In the genomic region with DNA sequence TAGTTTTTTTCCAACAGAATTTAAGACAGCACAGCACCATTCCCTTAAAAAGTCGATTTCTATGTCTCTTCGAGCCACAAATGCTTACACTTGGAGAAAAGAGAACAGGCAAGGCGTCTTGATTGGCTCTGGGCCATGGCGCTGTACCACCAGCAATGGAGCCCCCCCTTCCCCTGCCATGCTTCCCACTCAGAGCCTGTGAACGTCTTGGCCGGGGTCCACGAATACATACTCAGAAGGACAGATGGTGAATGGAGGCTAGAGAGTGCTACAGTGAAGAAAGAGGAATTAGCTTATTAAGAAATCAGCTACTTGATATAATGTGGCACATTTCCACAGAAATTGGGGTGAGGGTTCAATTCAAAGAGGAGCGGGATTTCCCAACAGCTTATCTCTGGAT, we compare ENCODE assay signal across 11 mouse cellular contexts. TPM values are rescaled to one million over a fixed set of nuclear protein-coding genes. Genes with fewer than 3 reads are reported as not detected.
DNase-seq lines count a peak whose midpoint lies in the region; ATAC-seq and TF ChIP-seq lines count a peak whose summit lies in the region.
"Had no signal": no experiment of that assay in that cellular context is flagged by ENCODE, and none has a peak within 500 bp of the region (broad histone marks: within the 10 kb centered on the region; RNA-seq: fewer than 3 reads in every experiment).

No protein-coding gene starts in this region.

- H3K36me3 ChIP-seq in midbrain, embryonic 14.5 days (ENCODE audit: control insufficient read depth, insufficient read depth, low read length) = no peaks in the 10 kb centered on the region
- H3K36me3 ChIP-seq in midbrain, embryonic 11.5 days (ENCODE audit: control insufficient read depth, insufficient read depth, low read length) = no peaks in the 10 kb centered on the region
- H3K36me3 ChIP-seq in forebrain, embryonic 15.5 days = no peaks in the 10 kb centered on the region
- H3K36me3 ChIP-seq: heart, embryonic 13.5 days had no signal

- H3K4me1 ChIP-seq in midbrain, embryonic 14.5 days (ENCODE audit: control insufficient read depth, insufficient read depth, low read length) = peaks cover 12% of the 10 kb centered on the region
- H3K4me1 ChIP-seq in midbrain, embryonic 11.5 days (ENCODE audit: control insufficient read depth, insufficient read depth, low read length) = peaks cover 11% of the 10 kb centered on the region
- peaks cover 49% of the 10 kb centered on the region for H3K4me1 ChIP-seq in forebrain, embryonic 15.5 days

- DNase-seq in midbrain, embryonic 14.5 days = peak; percentile 82
- no peak for DNase-seq in midbrain, embryonic 11.5 days (ENCODE audit: low spot score, missing footprints)
- DNase-seq in left cerebral cortex, adult 2 months (ENCODE audit: extremely low spot score in 1 of 2, low spot score in 2 of 2) = peak; percentile 70 to 75
- peak; percentile 83 to 86 for DNase-seq in right cerebral cortex, adult 2 months (ENCODE audit: low spot score in 2 of 2)
- DNase-seq in yolk sac, embryonic 10.5 days (ENCODE audit: low spot score) = no peak
- DNase-seq in spleen, postnatal 14 days (ENCODE audit: low spot score in 2 of 2) = no peak

- H3K9me3 ChIP-seq in midbrain, embryonic 14.5 days (ENCODE audit: control insufficient read depth, low read length) = no peaks in the 10 kb centered on the region
- no peaks in the 10 kb centered on the region for H3K9me3 ChIP-seq in midbrain, embryonic 11.5 days (ENCODE audit: control insufficient read depth, low read length)
- no peaks in the 10 kb centered on the region for H3K9me3 ChIP-seq in forebrain, embryonic 15.5 days
- H3K9me3 ChIP-seq: heart, embryonic 13.5 days had no signal

- H3K4me2 ChIP-seq in midbrain, embryonic 14.5 days (ENCODE audit: low read length) = no peak overlapping the region
- H3K4me2 ChIP-seq in midbrain, embryonic 11.5 days = no peak overlapping the region
- peak overlapping the region; percentile 4; the same call in 1 of the 2 replicates for H3K4me2 ChIP-seq in forebrain, embryonic 15.5 days (replicated peaks)
- H3K4me2 ChIP-seq: heart, embryonic 13.5 days had no signal

- TF ChIP-seq CTCF in left cerebral cortex, adult 2 months (IDR thresholded peaks at IDR 0.05) = no peak

- intact Hi-C loops in left cerebral cortex, adult 2 months (cut with DNase I) = loop anchor here (1.0 to 10.0 kb wide), 2 partner anchors 36 to 280 kb away; no protein-coding TSS in a partner anchor

- WGBS in midbrain, embryonic 14.5 days = 60% methylated on average over 8 of the region's 8 CpGs
- WGBS in midbrain, embryonic 11.5 days = 84% methylated on average over 8 of the region's 8 CpGs
- 22% methylated on average over 8 of the region's 8 CpGs for WGBS in forebrain, embryonic 15.5 days

- 0 out of 2 replicates have a peak overlapping the region, but pooled peaks have one; percentile 16 for H3K27ac ChIP-seq in midbrain, embryonic 14.5 days (replicated peaks; ENCODE audit: low read depth, low read length)
- H3K27ac ChIP-seq in midbrain, embryonic 11.5 days (ENCODE audit: low read depth, low read length) = no peak overlapping the region
- H3K27ac ChIP-seq in forebrain, embryonic 15.5 days (replicated peaks) = peak overlapping the region; percentile 90
- H3K27ac ChIP-seq in left cerebral cortex, adult 2 months = peak overlapping the region; percentile 66; the same call in 1 of the 2 replicates
- H3K27ac ChIP-seq: heart, embryonic 13.5 days had no signal

- H3K4me3 ChIP-seq in midbrain, embryonic 14.5 days (replicated peaks; ENCODE audit: low read depth, low read length) = no peak overlapping the region
- no peak overlapping the region for H3K4me3 ChIP-seq in midbrain, embryonic 11.5 days (ENCODE audit: low read depth, low read length)
- 0 out of 2 replicates have a peak overlapping the region, but pooled peaks have one; percentile 0 for H3K4me3 ChIP-seq in forebrain, embryonic 15.5 days
- no peak overlapping the region for H3K4me3 ChIP-seq in left cerebral cortex, adult 2 months
- H3K4me3 ChIP-seq: heart, embryonic 13.5 days; myocyte had no signal

- peak; percentile 66; the same call in 1 of the 2 replicates for ATAC-seq in midbrain, embryonic 14.5 days (ENCODE audit: low FRiP score, low TSS enrichment)
- no peak for ATAC-seq in midbrain, embryonic 11.5 days (ENCODE audit: low FRiP score)
- ATAC-seq in forebrain, embryonic 15.5 days (replicated peaks) = peak; percentile 92
- ATAC-seq in megakaryocyte-erythroid progenitor cell, adult 5-6 weeks (replicated peaks; ENCODE audit: low FRiP score, low TSS enrichment, poor library complexity, severe bottlenecking) = no peak
- ATAC-seq: Patski had no signal

- no peak overlapping the region for H3K9ac ChIP-seq in midbrain, embryonic 14.5 days (replicated peaks; ENCODE audit: low read length)
- no peak overlapping the region for H3K9ac ChIP-seq in midbrain, embryonic 11.5 days (ENCODE audit: low read length)
- H3K9ac ChIP-seq in forebrain, embryonic 15.5 days (replicated peaks) = no peak overlapping the region
- H3K9ac ChIP-seq: heart, embryonic 13.5 days had no signal

- no peaks in the 10 kb centered on the region for H3K27me3 ChIP-seq in midbrain, embryonic 14.5 days (ENCODE audit: control insufficient read depth, insufficient read depth, low read length)
- H3K27me3 ChIP-seq in midbrain, embryonic 11.5 days (ENCODE audit: control insufficient read depth, insufficient read depth, low read length) = no peaks in the 10 kb centered on the region
- H3K27me3 ChIP-seq in forebrain, embryonic 15.5 days = no peaks in the 10 kb centered on the region
- H3K27me3 ChIP-seq: Patski had no signal

RNA-seq across cellular contexts. Expression of gene Amer2, which starts 41.6 kb away (rescaled TPM):
- 17.3 and 19.2 TPM in 2 replicates for polyA plus RNA-seq in midbrain, embryonic 14.5 days (2014; fragmentation: Nextera tagmentation; extraction: Ambion mirVana)
- polyA plus RNA-seq in midbrain, embryonic 11.5 days (2014; fragmentation: Nextera tagmentation; extraction: Ambion mirVana) = 11.2 and 12.5 TPM in 2 replicates
- polyA plus RNA-seq in forebrain, embryonic 15.5 days (2015; fragmentation: Nextera tagmentation; extraction: Ambion mirVana) = 51.1 and 54.6 TPM in 2 replicates
- 10 to 100 TPM; 40.6 to 45.6 TPM for total RNA-seq in left cerebral cortex, adult 2 months (2021)
- total RNA-seq in megakaryocyte-erythroid progenitor cell, adult 5-6 weeks (2014; fragmentation: Nextera tagmentation) = not detected in 2 replicates
- total RNA-seq in megakaryocyte-erythroid progenitor cell, adult 5-6 weeks (2017) = 0.09 TPM in 1 of 2 replicates, not detected in the other
- polyA plus RNA-seq: myocyte had no signal

Comparison
In these comparisons a context has a peak if more than half of its experiments do, and no peak if none do; other contexts are left out.
1. ATAC-seq: peak in midbrain, embryonic 14.5 days (single experiment) and forebrain, embryonic 15.5 days (single experiment); none in midbrain, embryonic 11.5 days (single experiment) and megakaryocyte-erythroid progenitor cell, adult 5-6 weeks (single experiment).
2. DNase-seq: peak in midbrain, embryonic 14.5 days (single experiment), left cerebral cortex, adult 2 months (2 of 2) and right cerebral cortex, adult 2 months (2 of 2); none in midbrain, embryonic 11.5 days (single experiment), yolk sac, embryonic 10.5 days (single experiment) and spleen, postnatal 14 days (0 of 2).